Mouse (Mus musculus) Patski (cell line): ENCODE measurements around the gene Camkv. TPM values are rescaled to one million over a fixed set of nuclear protein-coding genes. Genes with fewer than 3 reads are reported as not detected.

Source experiments
- ATAC-seq: fragments of 100-300 bp; one replicate; pipeline ENCODE4 v1.8.0; 2021
- CTCF ChIA-PET: fragments of 350-600 bp; sonication (Branson Sonifier 250); formaldehyde crosslinking; loops from one replicate; lab custom pipeline; 2022; ENCODE audit warnings: inconsistent platforms; lab: Charles Lee
- POLR2A ChIA-PET: fragments of 350-600 bp; sonication (Branson Sonifier 250); formaldehyde crosslinking; loops from one replicate; lab custom pipeline; 2022; ENCODE audit warnings: antibody characterized with exemption, inconsistent platforms; lab: Charles Lee
- DNase-seq: peaks from one replicate; pipeline ENCODE4 v3.0.0-alpha.2; 2011; ENCODE audit warnings: low read depth, low spot score
- H3K27me3 ChIP-seq: fragments of 371-371 bp; one replicate; pipeline ENCODE4 v1.5.1; 2021
- CTCF ChIP-seq: fragments of 100-300 bp; IDR thresholded peaks from one replicate; pipeline ENCODE4 v1.5.1; 2021
- in situ Hi-C: fragments of 300-500 bp; cut with MboI; formaldehyde crosslinking; loops from 3 replicates; pipeline ENCODE4 v1.11.1; 2018; ENCODE audit warnings: low pct_unique_long_range_greater_than_20kb, mixed read lengths
- polyA plus RNA-seq: library from polyadenylated mRNA; unstranded; gene quantifications from one replicate; pipeline ENCODE4 v1.2.3, GENCODE M21; 2021

Camkv gene
- polyA plus RNA-seq, 1 experiment from 2014 or later = 0.05 TPM

DNA sequence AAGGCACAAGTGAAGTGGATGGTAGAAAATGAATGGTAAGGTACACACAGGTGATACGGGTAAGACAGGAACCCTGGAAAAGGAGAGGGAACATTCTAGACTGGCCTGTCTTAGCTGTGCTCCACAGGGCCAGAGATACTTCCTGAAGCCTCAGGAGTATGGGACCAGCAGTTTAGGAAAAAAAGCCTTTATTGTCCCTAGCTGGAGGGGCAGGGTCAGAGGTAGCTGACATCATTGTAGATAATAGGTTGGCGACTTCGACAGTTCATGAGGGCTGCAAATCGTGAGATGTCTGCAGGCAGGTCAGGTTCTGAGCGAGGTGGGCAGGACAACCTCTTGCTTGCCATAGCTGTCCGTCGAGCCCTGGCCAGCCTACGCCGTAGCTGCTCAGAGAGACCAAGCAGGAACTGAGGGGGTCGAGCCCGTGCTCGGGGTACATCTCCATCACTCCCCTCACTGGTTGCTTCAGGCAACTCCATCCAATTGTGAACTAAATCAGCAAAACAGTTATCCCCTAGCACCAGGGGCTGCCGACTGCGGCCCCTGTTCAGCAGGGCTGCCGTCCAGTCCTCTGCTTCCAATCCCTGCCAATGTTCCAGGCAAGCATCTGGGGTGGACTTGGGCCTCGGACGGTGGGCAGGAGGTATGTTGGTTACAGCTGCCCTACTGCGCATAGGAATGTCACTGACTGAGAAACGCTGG is 48.7 kb downstream of the Camkv start:
- in situ Hi-C loops = no loop called here
- H3K27me3 ChIP-seq = no peaks in the 10 kb centered on the region
- TF ChIP-seq CTCF = no peak
- ChIA-PET POLR2A (interaction anchor here (0.6 to 1.0 kb wide), 2 partner anchors 9 to 10 kb away, joined by 3 to 9 read pairs; partner anchors contain the start of gene Uba7), CTCF (no interaction called here)
- ATAC-seq (no peak), DNase-seq (no peak)

DNA sequence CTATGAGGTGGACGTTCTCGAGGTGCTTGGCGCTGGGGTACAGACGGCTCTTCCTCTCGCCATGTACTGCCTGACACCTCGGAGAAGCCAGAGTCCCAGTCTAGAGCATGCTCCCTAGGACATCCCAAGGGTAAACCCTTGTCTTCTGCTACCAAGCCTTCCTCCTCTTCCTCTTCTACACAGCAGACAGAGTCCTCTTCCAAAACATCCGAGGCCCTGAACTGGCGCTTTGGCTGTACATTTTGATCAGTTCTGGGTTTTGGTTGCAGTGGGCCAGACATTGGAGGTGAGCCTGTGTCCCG is 49.2 kb downstream of the Camkv start:
- ChIA-PET CTCF (no interaction called here), POLR2A (no interaction called here)
- TF ChIP-seq CTCF = no peak
- DNase-seq (no peak), ATAC-seq (no peak)
- in situ Hi-C loops = no loop called here
- no peaks in the 10 kb centered on the region for H3K27me3 ChIP-seq

DNA sequence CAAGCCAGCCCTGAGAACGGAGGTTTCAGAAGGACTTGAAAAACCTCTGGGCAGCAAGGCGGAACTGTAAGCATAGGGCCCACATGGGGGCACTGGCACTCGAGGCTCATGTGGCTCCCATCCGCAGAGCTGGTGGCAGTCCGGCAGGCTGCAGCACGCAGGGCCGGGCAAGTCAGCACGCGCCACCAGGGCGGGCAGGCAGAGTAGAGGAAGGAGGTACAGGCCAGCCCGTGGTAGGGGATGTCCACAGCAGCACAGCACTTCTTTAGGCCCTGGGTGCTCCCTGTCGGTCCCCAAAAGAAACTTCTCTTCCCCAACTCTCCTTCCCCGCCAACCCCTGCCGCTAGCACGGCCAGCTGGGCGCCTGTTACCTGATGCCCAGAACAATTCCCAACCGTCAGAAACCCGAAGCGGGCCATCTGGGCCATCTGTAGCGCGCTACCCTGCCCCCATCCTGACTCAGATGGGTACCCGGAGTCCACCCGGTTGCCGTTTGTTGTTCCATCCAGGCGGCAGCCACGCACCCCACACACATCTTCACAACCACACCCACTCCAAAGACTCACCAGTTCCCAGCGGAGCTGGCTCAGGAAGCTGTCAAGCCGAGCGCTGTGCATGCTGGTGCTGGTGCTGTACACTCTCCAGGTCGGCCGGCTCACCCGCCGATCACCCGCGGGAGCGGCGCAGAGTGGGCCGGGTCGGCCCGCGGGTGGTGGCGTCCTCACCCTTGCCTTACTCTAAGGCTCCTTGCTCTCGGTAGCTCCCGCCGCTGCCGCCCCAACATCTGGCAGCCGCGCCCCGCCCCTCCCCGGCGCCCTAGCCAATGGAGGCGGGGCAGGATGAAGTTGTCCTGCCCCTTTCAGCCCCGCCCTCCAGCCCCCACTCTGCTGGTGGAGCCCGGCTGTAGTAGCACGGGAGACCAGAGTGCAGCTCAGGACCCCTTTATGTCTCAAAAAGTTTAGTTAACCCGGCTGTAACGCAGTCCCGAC is 50.0 kb downstream of the Camkv start, which contains the start of gene Inka1:
Gene Inka1, minus strand, starts transcription at position 749 of the 989 bp plus-strand sequence.
- in situ Hi-C loops = no loop called here
- no peak for DNase-seq
- no peak for TF ChIP-seq CTCF
- CTCF ChIA-PET = interaction anchor here (1.2 kb wide), 1 partner anchor 10 kb away, joined by 3 read pairs; the partner anchor contains the start of gene Uba7
- no peaks in the 10 kb centered on the region for H3K27me3 ChIP-seq
- POLR2A ChIA-PET = interaction anchor here (1.2 kb wide), 1 partner anchor 9 kb away, joined by 3 read pairs; no protein-coding TSS in a partner anchor
- peak; percentile 78 for ATAC-seq

DNA sequence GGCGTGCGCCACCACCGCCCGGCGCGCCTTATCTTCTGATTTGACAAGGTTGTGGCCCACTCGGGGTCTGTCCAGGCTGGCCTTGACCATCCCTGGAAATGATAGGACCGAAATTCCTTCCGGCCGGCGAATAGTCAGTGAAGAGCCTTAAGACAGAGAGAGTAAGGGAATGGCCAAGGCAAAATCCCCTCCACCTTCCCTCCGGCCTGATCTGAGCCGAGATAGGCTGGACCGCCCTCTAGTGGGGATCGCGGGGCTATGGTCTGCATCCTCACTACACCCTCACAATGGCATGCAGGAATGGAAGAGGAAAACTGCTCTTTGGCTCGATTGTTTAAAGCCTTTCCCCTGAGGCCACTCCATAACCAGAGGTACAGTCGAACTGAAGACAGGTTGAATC is 50.9 kb downstream of the Camkv start:
- CTCF ChIA-PET = interaction anchor here (1.2 to 1.5 kb wide), 2 partner anchors 10 to 11 kb away, joined by 3 to 5 read pairs; partner anchors contain the start of gene Uba7
- ATAC-seq (peak; percentile 69), DNase-seq (no peak)
- in situ Hi-C loops = no loop called here
- no peak for TF ChIP-seq CTCF
- no peaks in the 10 kb centered on the region for H3K27me3 ChIP-seq
- POLR2A ChIA-PET = interaction anchor here (1.0 to 1.2 kb wide), 2 partner anchors 10 to 12 kb away, joined by 3 read pairs; no protein-coding TSS in a partner anchor

DNA sequence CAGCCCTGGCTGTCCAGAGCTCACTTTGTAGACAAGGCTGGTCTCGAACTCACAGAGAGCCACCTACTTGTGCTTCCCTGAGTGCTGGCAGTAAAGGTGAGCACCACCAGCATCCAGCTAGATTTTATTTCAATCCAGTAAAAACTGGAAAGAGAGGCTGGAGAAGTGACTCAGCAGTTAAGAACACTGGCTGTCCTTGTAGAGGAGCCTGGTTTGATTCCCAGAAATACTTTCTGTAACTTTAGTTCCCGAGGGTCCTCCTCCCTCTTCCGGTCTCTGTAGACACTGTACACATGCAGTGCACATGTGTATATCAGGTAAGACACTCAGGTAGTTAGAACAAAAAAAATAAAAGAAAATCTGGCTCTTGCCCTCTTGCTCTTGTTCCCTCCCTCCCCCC is 52.5 kb downstream of the Camkv start:
- TF ChIP-seq CTCF = no peak
- CTCF ChIA-PET = interaction anchor here (1.0 to 1.9 kb wide), 5 partner anchors 12 to 84 kb away, joined by 3 to 9 read pairs (median 4); no protein-coding TSS in a partner anchor
- DNase-seq (no peak), ATAC-seq (no peak)
- no peaks in the 10 kb centered on the region for H3K27me3 ChIP-seq
- in situ Hi-C loops = no loop called here
- POLR2A ChIA-PET = interaction anchor here (0.7 kb wide), 2 partner anchors 16 to 91 kb away, joined by 3 read pairs; no protein-coding TSS in a partner anchor

DNA sequence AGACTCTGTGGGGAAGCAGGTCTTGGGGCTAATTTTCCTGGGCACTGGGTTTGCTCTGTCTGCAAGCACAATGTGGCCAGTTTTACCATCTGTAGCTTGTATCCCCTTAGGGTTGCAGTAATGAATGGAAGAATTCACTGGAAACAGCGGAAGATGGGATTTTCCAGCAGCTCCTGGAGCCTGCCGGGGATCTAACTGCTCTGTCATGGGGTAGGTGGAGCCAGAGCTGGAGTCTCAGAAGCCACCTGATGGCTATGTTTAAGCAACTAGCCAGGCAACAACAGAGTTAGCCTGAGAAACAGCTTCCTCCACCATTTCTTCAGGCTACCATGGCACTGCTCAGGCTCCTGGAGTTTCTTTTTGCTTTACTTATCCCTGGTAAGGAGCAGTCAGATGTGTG is 56.7 kb downstream of the Camkv start, which contains the start of gene Cdhr4:
Gene Cdhr4, plus strand, starts transcription at position 301 of the 400 bp plus-strand sequence.
- TF ChIP-seq CTCF = no peak
- ATAC-seq = no peak
- CTCF ChIA-PET = interaction anchor here (1.1 kb wide), 1 partner anchor 61 kb away, joined by 3 read pairs; the partner anchor contains the start of gene Amigo3
- peaks cover 2% of the 10 kb centered on the region for H3K27me3 ChIP-seq
- no peak for DNase-seq
- POLR2A ChIA-PET = interaction anchor here (1.3 kb wide), 1 partner anchor 11 kb away, joined by 4 read pairs; the partner anchor contains the start of gene Ip6k1
- in situ Hi-C loops = no loop called here

DNA sequence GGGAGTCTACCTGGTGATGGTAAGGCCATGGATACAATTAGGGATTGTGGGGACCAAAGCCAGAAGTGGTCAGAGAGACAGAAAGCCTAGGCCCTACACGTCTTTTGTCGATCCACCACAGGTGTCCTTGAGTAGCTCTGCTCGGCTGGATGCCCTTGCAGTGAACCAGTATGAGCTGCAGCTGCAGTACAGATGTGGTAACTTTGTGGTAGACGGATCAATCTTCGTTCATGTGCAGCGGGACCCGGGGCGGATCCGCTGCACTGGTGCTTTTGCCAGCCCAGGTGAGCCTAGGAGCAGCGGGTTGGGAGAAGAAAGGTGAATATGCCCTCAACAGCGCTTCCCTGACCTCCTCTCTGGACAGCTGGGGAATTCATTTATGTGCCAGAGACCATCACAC is 57.5 kb downstream of the Camkv start:
- no peak for TF ChIP-seq CTCF
- POLR2A ChIA-PET = no interaction called here
- in situ Hi-C loops = no loop called here
- DNase-seq (no peak), ATAC-seq (no peak)
- CTCF ChIA-PET = interaction anchor here (1.1 kb wide), 1 partner anchor 60 kb away, joined by 3 read pairs; the partner anchor contains the start of gene Amigo3
- peaks cover 6% of the 10 kb centered on the region for H3K27me3 ChIP-seq

DNA sequence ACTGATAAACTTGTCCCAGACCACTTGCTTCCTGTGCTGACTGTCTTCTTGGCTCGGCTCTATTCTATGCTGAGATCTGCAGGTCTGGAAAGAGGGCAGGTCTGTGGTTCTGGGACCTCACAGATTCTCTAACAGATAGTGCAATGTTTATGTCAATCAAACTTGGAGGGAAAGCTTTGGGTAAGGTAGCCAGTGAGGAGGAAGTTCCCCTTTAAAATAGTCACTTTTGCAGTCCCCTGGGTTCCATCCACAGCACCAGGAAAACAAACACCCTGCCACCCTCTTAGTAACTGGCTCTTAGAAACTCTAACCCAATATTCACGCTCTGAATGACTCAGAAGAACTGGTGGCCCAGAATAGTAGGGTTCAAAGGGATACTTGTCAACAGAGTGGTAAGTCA is 59.0 kb downstream of the Camkv start:
- in situ Hi-C loops = no loop called here
- CTCF ChIA-PET = no interaction called here
- no peak for TF ChIP-seq CTCF
- POLR2A ChIA-PET = no interaction called here
- H3K27me3 ChIP-seq = peaks cover 6% of the 10 kb centered on the region
- DNase-seq (no peak), ATAC-seq (no peak)

DNA sequence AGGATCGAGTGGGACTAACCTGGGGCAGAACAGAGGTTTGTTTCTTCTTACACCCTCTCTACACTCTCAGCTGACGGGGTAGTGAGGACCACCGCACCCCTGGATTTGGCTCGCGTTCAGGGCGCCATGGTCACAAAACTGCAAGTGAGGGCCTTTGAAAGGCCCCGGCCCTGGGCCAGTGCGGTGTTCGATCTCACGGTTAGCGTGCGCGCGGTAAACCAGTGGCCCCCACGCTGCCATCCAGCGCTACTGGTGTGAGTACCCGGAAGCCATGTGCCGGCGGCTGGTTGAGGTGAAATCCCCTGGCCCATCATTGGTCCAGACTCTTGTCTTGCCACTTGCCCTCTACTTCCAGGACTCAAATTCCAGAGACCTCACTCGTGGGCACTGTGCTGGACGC is 60.0 kb downstream of the Camkv start:
- H3K27me3 ChIP-seq = peaks cover 6% of the 10 kb centered on the region

DNA sequence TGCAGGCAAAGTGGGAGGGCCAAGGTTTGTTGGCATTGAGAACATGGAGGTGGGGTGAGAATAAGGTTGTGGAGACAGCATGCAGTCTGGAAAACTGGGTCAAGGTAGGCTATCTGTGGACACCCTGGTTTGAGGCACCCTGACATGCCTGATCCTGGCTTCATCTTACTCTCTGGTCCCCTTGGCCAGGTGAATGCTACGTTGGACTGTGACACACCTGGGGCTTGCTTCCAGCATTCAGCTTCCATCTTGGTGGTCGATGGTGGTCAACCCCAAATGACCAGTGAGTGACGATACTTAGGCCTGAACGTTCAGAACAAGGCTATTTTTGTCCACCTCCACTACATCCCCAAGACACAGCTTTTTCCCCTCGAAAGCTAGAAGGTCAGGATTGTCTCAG is 60.6 kb downstream of the Camkv start, which contains the start of gene Gm20662:
Gene Gm20662, plus strand, starts transcription at position 301 of the 400 bp plus-strand sequence.
- CTCF ChIA-PET = no interaction called here
- POLR2A ChIA-PET = no interaction called here
- ATAC-seq = no peak

More for the DNA sequence above, 60.0 kb downstream of the Camkv start:
- DNase-seq = no peak
- in situ Hi-C loops = no loop called here
- no peak for TF ChIP-seq CTCF
- ChIA-PET POLR2A (no interaction called here), CTCF (no interaction called here)
- no peak for ATAC-seq

More for the DNA sequence above, 60.6 kb downstream of the Camkv start, which contains the start of gene Gm20662:
- peaks cover 6% of the 10 kb centered on the region for H3K27me3 ChIP-seq
- TF ChIP-seq CTCF = no peak
- no peak for DNase-seq
- in situ Hi-C loops = no loop called here

Other genes starting within 250 kb of the Camkv start
- gene Sema3f, start 225.2 kb upstream of the Camkv start, polyA plus RNA-seq = 272 TPM
- 113 TPM for gene Rbm5, start 164.7 kb upstream of the Camkv start, polyA plus RNA-seq
- gene Rbm6, start 62.4 kb upstream of the Camkv start, polyA plus RNA-seq = 54.2 TPM
- gene Mon1a, start 47.5 kb upstream of the Camkv start, polyA plus RNA-seq = 13.4 TPM
- 0.12 TPM for gene Mst1r, start 28.8 kb upstream of the Camkv start, polyA plus RNA-seq
- gene Actl11, start 7.2 kb upstream of the Camkv start, polyA plus RNA-seq = not detected
- 7.3 TPM for gene Traip, start 14.5 kb downstream of the Camkv start, polyA plus RNA-seq
- gene Uba7, start 39.8 kb downstream of the Camkv start, polyA plus RNA-seq = 18.8 TPM
- gene Gm20661, start 47.4 kb downstream of the Camkv start, polyA plus RNA-seq = not detected
- gene Inka1, start 50.2 kb downstream of the Camkv start, polyA plus RNA-seq = 0.24 TPM
- not detected for gene Cdhr4, start 56.8 kb downstream of the Camkv start, polyA plus RNA-seq
- gene Gm20662, start 60.7 kb downstream of the Camkv start, polyA plus RNA-seq = not detected
- gene Ip6k1, start 66.8 kb downstream of the Camkv start, polyA plus RNA-seq = 83.8 TPM
- gene Gmppb, start 113.6 kb downstream of the Camkv start, polyA plus RNA-seq = 19.3 TPM
- gene Amigo3, start 117.5 kb downstream of the Camkv start, polyA plus RNA-seq = 2.9 TPM
- 0.14 TPM for gene Mst1, start 144.8 kb downstream of the Camkv start, polyA plus RNA-seq
- gene Rnf123, start 147.7 kb downstream of the Camkv start, polyA plus RNA-seq = 52.2 TPM
- 93.3 TPM for gene Apeh, start 158.9 kb downstream of the Camkv start, polyA plus RNA-seq